Mouse (Mus musculus): Measurements from ENCODE around the gene Olfr77. TPM values are rescaled to one million over a fixed set of nuclear protein-coding genes. Genes with fewer than 3 reads are reported as not detected.

Olfr77 gene
- not detected for total RNA-seq (2023)

GRCm38 (mm10) chr9:19916565-19916964 is at the start of gene Olfr77:
Gene Olfr77, plus strand, starts transcription at chr9:19916865.

GRCm38 (mm10) chr9:19887904-19888303 is 28.8 kb upstream of the Olfr77 start, which contains the start of gene Olfr862:
Gene Olfr862, minus strand, starts transcription at chr9:19888004.

Other genes starting within 250 kb of the Olfr77 start
- gene Olfr857, start 207.4 kb upstream of the Olfr77 start, total RNA-seq (2023): not detected
- gene Olfr58, start 136.6 kb upstream of the Olfr77 start, total RNA-seq (2023): not detected
- gene Olfr859, start 112.0 kb upstream of the Olfr77 start, total RNA-seq (2023): not detected
- not detected for gene Olfr860, start 67.1 kb upstream of the Olfr77 start, total RNA-seq (2023)
- not detected for gene Olfr862, start 28.9 kb upstream of the Olfr77 start, total RNA-seq (2023)
- gene Olfr866, start 111.2 kb downstream of the Olfr77 start, total RNA-seq (2023): not detected
- gene Olfr867, start 140.7 kb downstream of the Olfr77 start, total RNA-seq (2023): not detected
- not detected for gene Olfr868, start 181.8 kb downstream of the Olfr77 start, total RNA-seq (2023)
- gene Olfr869, start 212.1 kb downstream of the Olfr77 start, total RNA-seq (2023): not detected

Data from CD8-positive naive resting alpha-beta T cell, adult 57 days (primary cell).